Mouse (Mus musculus): ENCODE measurements at regions not wholly inside any gene's neighbourhood (a gene's known extent, or its start where the extent isn't known, plus 50 kb on each side); places are given as distances from the start of the nearest gene placed in this dataset.

DNA sequence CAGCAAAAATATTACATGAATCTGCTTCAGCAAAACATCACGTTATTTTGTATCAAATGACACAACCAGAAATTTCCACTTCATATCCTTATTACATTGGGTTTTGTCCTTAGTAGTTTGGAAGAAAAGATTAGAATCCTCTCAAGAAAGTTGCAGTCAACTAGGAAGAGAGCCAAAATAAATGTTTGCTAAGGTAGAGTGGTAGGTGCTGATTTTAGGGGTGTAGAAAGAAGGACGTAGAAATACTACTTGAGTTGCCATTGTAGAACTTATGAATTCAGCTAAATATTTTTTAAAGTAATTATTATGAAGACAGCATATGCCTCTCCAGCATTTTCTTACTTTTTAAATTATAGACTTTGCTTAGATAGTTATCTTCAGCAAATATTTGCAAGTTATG lies 336.8 kb downstream of the Fam84b start:
- no peak for TF ChIP-seq CTCF (IDR thresholded peaks at IDR 0.05; ENCODE audit: control insufficient read depth, insufficient read depth, insufficient replicate concordance, low read depth, low read length)
- no peak for TF ChIP-seq POLR2A (IDR thresholded peaks at IDR 0.05; ENCODE audit: control insufficient read depth, low read depth, low read length)

All from testis, adult 2 months (tissue).